Mouse (Mus musculus) right cerebral cortex, adult 2 months (tissue): Measurements from ENCODE around the gene Pias1.

Experiments
- DNase-seq, 2 experiments: peaks; one replicate each; pipeline ENCODE4 v3.0.0; 2021 to 2022; ENCODE audit warnings: low spot score in 2 of 2

Gene Pias1

DNA sequence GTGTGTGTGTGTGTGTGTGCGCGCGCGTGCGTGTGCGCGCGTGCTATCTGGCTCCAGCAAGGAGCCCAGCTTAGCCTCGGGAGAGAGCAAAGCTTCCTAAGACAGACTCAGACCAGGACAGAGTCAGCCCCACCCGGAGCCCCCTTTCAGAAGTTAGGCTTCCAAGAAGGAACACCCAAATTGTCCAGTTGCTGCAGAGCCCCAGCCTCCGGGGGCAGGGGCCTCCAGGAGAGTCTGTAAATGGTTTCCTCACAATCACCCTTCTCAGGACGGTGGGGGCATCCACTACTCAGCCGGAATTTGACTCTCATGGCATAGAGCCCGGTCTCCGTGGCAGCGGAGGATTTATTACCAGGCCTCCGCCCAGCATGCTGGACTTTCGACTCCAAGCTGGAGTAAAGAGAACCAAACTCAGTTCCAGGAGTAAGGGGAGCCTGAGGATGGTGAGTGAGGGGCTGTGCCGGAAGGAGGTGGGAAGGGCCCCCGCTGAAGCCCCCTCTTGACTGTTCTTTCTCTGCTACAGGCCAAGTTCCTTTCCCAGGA is 129.9 kb downstream of the Pias1 start, which contains the start of gene Calml4:
Gene Calml4, plus strand, starts transcription at position 362 of the 543 bp plus-strand sequence.
- no peak for DNase-seq

DNA sequence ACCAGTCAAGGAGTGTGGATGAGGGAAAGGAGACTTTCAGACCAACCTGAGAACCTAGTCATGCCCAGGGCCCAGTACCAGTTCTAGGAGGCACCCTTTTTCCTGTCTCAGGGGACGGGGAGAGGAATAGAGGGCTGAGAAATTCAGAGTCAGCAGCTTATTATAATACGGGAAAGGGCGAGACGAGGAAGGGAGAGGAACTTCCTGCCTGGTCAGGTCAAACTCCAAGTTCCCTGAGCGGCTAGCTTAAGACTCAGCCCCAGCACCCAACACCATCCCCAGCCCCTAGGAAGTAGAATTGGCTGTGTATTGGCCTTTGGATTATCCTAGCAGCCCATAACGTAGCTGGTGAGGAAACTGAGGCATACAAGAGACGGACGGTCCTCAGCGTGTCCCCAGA is 130.5 kb downstream of the Pias1 start:
- no peak for DNase-seq

DNA sequence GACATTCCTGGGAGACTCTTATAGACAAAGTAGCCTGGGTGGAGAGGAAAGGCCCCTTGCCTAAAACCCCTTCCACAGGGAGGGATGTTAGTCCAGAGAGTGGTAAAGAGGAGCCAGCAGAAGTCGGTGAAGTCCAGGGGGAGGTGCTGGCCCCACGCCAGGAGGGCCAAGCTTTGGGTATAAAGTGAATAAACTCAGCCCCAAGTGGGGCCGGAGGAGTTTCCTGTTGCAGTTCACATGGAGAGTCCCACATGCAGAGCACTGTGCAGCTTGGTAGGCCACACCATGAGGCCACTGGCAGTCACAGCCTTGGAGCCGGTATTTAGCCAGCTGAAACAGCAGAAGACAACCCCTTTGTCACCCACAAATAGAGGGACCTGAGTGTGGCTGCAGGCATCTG is 133.2 kb downstream of the Pias1 start:
- DNase-seq = no peak

DNA sequence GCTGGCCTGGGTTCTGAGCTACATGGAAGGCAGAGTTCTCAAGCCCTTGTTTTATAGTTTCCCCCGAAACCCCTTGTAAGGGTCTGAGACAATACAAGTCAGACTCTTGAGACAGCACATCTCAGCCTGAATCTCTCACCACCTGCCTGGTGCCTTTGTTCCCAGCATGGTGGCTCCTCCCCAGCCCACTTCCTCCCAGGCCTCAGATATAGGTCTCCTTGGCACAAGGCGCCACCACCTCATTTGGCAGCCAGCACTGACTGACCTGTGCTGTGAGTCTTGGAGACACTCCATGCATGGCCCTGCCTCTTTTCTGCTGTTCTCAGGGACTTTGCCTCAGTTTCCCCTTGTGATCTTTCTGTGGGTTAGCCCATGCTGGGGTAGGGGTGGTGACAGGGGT is 136.2 kb downstream of the Pias1 start:
- no peak for DNase-seq

DNA sequence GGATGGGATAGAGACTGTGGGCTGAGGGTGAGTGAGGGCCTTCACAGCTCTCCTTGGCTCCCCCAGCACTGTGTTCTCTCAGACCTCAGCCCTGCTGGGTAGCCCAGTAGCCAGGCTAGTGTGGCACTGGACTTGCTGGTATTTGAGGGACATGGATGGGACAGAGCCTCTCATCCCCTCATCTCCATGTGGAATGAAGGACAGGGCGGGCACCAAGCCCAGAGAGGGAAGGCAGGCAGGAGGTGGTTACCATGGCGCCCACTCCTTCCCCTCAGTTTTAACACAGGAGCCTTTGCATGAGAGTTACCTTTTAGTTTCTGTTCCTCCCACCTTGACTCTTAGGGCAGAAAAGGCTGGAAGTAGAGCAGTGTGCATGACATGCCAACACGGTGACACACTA is 139.1 kb downstream of the Pias1 start:
- no peak for DNase-seq

DNA sequence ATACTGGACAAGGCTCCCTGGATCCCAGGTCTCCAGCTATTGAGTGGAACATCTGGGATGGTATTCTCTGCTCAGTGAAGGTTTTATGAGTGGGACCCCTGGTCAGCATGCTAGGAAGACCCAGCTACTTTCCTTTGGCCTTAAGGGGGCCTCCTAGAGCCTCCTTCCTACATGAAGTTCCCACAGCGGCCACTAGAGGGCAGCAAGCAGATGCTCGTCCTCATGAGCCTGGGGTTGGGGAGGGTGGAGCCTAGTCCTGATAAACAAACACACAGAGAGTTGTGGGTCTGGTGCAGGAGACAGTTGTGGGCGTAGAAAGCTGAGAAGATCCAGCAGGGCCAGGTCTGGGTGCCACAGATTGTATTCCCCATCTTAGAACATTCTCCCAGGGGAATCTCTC is 140.0 kb downstream of the Pias1 start:
- DNase-seq = peak; percentile 91 to 92

DNA sequence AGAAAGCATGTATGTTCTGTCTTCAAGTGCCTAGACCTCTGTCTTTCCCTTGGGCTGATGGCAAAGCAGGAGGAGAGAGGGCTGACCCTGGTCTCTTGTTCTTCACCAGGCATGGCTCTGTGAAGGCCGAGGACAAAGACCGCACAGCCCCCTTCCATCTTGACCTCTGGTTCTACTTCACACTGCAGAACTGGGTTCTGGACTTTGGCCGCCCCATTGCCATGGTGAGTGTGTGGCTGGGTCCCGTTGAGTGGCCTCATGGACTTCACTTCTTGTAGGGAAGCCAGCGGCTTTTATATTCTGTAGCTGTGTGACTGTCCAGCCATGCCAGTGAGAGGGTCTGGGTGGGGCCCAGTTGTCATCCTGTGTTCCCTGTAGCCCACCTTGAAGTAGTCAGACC is 143.3 kb downstream of the Pias1 start:
- no peak for DNase-seq

DNA sequence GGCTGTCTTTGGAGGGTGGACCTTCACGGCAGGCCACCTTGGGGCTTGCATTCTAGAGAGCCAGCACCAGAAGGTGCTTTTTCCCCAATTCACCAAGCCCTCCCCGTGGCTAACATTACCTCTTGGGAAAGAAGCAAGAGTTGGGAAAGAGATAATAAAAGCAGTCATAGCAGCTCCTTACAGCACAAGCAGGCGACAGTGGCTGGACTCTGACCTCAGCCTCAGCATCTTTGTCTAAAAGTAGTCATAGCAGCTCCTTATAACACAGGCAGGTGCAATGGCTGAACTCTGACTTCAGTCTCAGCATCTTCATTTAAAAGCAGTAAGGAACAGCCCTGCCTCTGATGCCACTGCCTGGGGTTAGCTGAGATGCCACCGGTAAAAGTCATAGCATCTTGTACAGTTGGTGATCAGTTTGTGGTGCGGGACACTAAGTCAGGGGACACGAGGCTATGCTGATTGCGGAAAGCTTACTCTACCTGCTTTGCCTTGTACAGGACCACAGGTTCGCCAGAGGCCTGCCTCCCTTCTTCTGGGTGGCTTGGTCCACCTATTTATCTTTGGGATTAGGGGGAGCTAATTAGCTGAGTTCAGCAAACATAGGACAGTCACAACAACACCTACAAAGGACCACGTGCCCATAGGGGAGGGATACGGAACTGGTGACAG is 144.2 kb downstream of the Pias1 start:
- no peak for DNase-seq

DNA sequence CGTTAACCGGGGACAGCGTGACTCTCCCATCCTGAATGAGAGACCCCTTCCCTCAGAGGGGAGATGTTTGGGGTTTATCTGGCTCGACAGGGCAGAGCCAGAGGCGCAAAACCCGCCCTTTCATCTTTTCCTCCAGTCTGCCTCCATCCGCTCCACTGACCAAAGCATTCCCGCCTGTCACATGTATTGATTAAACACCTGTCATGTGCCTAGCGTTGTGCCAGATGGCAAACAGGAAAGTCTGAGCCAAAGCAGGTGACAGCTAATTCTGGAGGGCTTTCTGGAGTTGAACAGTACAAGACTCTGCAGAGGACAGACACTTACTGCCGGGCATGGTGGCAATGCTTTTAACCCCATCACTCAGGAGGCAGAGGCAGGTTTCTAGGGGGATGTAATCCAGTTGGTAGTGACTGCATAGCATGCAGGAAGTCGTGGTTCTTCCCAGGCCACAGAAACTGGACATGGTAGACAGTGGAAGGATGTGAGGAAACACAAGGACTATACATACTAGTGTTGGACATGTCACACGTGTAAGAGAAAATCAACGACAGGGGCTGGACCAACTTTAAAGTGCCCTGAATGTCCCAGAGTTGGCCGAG is 148.5 kb downstream of the Pias1 start:
- no peak for DNase-seq

DNA sequence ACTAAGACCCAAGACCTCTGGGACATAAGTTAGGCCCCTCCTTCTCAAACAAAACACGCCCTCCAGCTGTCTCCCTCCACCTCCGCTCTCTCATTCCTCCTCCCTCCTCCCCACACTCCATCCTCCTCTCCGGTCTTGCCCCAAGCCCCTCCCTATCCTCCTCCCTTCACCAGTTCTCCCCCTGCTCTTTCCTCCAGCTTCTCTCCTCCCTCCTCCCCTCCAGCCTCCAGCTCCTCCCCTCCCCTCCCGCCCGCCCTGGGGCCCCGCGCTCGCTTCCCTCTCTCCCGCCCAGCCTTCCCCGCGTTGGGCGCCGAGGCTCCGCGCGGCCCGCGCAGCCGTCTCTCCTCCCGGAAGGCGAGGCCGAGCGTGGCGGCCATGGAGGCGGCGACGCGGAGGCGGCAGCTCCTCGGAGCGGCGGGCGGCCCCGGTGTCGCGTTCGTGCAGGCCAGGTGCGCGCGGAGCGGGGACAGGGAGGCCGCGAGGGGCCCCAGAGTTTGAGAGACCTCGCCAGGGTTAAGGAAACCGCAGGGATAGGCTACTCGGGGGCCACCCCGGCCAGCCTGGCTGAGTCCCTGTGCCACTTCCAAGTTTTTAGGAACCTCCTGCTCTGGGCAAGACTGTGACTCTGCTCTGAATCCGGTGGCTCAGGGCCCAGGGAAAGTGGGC is 149.1 kb downstream of the Pias1 start, which contains the start of gene Cln6:
Gene Cln6, plus strand, starts transcription at position 280 of the 666 bp plus-strand sequence.
- DNase-seq = peak; percentile 56 to 57

DNA sequence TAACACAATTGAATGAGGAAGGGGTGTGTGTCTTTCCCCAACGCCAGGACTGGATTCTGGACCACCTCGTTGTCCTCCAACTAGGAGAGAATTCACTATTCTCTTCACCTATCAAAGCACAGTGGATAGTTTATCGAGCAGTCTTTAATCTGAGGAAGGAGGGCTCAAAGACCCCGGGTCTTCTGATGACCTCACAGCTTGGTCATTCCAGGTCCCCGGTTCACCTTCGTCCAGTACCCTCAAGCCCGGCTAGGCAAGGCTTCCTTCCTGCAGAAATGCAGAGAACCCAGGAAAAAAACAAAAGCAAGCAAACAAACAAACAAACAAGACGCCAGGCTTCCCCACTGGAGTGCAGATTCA is 149.6 kb downstream of the Pias1 start:
- no peak for DNase-seq

DNA sequence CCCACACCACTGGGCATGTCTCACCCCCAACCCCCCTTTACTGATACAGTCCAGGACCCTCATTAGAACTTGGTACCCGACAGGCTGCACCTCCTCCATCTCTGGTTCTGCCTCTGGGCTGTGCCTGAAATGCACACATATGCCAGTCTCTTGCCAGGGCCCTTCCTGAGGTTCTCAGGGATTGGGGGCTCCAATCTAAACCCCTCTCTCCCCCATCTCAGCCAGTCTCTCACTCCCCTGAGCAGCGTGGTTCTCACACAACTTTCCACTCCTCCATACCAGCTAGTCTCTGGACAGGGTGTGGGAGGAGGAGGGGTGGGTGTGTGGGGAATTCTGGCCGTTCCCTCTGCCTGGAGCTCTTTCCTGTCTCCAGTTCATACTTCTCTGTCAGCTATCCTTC is 150.1 kb downstream of the Pias1 start:
- no peak for DNase-seq

DNA sequence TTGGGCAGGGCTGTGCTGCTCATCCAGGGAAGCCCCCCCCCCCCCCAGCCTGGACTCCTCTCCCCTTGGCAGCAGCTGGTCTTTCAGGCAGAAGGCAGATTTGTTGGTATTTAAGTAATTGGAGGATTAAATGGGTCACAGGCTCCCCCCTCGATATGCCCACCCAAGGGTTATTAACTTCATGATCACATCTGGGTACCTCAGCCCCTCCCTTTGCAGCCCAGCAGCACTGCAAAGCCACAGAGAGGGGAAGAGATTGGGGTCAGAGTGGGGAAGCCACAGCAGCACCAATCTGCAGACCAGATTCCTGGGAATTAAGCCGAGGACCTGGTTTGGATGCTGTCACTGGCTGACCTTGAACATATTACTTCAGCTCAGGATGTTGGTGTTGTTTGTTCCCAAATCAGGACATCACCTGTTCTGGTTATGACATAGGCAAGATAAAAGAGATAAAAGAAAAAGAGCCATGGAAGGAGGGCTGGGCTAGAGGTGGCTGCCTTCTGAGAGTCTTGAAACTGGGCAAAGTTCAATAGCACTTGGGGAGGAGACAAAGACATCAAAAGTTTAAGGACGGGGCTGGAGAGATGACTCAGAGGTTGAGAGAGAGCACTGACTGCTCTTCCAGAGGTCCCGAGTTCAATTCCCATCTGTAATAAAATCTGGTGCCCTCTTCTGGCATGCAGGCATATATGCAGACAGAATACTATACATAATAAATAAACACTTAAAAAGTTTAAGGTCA is 151.8 kb downstream of the Pias1 start:
- no peak for DNase-seq

DNA sequence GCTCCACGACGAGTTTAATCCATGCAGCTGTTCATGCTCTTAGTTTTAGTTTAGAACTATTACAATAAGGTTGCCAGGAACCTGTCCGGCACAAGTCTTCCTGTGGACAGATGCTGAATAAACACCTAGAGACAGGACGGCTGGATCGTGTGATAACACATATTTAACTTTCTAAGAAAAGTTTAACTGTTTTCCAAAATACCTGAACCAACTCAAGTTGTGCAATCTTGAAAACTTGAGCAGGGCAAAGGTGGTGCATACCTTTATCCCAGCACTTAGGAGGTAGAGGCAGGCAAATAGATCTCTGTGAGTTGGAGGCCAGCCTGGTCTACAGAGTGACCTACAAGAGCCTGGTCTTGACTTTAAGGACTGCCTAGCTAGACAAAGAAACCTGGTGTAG is 152.8 kb downstream of the Pias1 start:
- DNase-seq = no peak

DNA sequence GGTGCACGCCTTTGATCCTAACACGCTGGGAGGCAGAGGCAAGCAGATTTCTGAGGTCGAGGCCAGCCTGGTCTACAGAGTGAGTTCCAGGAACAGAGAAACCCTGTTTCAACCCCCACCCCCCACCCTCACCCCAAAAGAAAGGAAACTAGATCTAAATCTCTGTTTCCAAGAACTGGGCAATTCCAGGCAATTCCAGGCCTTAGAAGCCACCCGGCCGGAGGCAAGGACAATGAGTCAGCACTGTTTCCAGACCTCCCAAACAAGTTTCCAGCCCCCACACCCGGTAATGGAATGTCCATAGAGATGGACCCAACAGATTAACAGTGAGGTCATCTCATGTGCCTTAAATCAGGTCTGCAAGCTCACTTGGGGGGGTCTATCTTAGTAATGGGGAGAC is 157.8 kb downstream of the Pias1 start:
- DNase-seq = no peak

DNA sequence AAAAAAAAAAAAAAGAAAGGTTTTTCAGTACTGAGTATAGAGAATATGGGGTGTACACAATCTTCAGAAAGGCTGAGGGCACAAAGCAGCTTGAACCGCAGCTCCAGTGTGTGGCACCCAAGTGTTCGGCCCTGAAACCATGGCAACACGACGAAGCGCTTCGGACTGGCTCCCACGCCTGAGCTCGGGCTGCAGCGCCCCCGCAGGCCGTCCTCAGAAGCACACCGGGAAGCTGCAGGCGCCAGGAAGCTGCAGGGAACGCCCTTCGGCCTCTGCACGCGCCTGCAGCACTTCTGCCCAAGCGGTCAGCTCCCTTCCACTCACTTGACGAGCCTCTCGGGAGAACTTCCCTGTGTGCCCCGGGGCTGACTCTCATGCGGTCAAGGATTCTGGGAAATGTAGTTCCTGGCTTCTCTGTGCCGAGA is 159.1 kb downstream of the Pias1 start:
- DNase-seq = peak; percentile 91 to 94
